Mouse (Mus musculus): ENCODE data around the gene Slc23a2. TPM values are rescaled to one million over a fixed set of nuclear protein-coding genes. Genes with fewer than 3 reads are reported as not detected.

Slc23a2 gene
- 34.1 TPM for total RNA-seq (2023)

DNA sequence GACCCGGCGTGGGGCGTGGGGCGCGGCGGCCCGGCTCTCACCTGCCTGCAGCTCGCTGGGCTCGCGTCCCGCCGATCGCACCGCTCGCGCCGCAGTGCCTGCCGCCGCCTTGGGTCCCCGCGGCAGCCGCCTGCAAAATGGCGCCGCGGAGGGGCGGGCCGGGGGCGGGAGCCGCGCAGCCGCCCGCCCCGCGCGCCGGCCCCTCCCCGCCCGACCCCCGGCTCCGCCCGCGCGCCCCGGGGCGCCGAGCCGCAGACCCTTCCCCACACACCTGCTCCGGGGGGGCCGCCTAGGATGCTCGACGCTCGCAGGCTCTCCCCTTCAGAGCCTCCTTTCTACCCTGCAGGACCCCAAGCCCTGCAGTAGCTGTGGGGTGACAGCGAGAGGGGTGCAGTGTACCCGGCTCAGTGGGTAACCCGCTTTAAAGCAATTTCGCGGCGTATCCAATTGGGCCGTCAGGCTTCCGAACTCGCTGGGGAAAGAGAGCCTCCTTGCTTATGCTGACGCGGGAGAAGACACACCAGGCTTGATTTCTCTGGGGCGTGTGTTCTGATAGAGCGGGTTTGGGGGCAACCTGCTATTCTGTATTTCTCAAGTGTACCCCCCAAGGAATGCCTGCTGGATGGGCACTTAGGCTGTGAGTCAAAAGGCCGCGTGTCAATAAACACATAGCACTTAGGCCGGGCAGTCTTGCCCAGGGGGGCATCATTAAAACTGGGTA is at the start of gene Slc23a2:
Gene Slc23a2, minus strand, starts transcription at position 138 of the 721 bp plus-strand sequence.

GRCm38 (mm10) chr2:132029646-132030417 is 115.1 kb downstream of the Slc23a2 start, which contains the start of gene Rassf2:
Gene Rassf2, minus strand, starts transcription at chr2:132030258.

Other genes with a start within 250 kb of the Slc23a2 start
- gene Prnp, start 235.2 kb downstream of the Slc23a2 start, total RNA-seq (2023) = 4.8 TPM
- gene Prn, start 235.2 kb downstream of the Slc23a2 start, total RNA-seq (2023) = not detected
- gene Prnd, start 194.2 kb downstream of the Slc23a2 start, total RNA-seq (2023) = not detected
- 187 TPM for gene Rassf2, start 114.8 kb downstream of the Slc23a2 start, total RNA-seq (2023)
- gene Tmem230, start 102.7 kb upstream of the Slc23a2 start, total RNA-seq (2023) = 30.7 TPM
- gene Pcna, start 108.2 kb upstream of the Slc23a2 start, total RNA-seq (2023) = 268 TPM
- 95.6 TPM for gene Cds2, start 118.0 kb upstream of the Slc23a2 start, total RNA-seq (2023)
- gene Prokr2, start 240.3 kb upstream of the Slc23a2 start, total RNA-seq (2023) = not detected